Mouse (Mus musculus): ENCODE data around the gene Cfap74. TPM values are rescaled to one million over a fixed set of nuclear protein-coding genes. Genes with fewer than 3 reads are reported as not detected.
A peak's percentile ranks its signal among the peaks of the same experiment; 100 is the strongest.

Gene Cfap74
- polyA plus RNA-seq, 1 experiment from 2014 or later: 0.07 TPM

DNA sequence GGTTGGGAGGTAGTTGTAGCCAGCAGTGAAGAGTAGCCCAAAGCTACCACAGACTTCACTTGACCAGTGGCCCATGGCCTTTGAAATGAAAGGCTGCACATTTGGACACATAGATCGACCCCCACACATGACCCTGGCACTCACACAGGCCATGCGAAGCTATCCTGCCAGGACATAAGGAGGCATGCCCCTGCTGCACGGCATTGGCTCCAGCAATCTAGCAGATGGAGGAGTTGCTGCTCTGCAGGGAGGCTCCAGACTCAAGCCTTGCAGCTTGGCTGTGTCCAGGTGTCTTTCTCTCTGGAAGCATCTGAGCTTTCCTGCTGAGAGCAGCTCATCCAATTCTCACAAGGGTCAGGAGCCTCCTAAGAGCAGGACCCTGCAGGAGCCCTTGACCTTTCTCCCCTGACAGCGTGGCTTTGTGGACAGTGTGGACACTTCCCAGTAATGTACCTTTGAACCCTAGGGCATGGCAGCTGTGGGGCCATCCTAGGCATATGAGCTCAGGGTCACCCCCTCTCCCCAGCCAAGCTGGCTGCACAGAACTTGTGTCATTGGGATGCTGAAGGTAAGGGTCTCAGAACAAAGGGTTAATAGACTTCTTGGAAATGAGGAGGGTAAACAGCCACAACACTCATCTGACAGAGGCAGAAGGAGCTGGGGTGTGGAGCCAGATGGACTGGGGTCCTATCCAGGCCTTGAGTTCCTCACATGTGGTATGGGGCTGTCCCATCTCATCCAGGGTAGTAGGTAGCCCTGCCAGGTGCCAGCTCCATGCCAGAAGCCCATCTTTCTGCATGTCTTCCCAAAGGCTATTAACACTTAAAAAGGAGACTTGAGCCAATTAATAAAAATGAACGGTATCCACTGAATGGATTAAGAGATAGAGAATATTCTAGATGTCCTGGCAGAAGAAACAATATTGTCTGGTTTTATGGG is 36.9 kb upstream of the Cfap74 start:
- no peak for ATAC-seq (ENCODE audit: insufficient read depth)
- H3K9me3 ChIP-seq (replicated peaks): no peaks in the 10 kb centered on the region
- no peak overlapping the region for H3K4me3 ChIP-seq (replicated peaks)
- no peaks in the 10 kb centered on the region for H3K36me3 ChIP-seq (replicated peaks)
- H3K4me1 ChIP-seq (replicated peaks): peaks cover 10% of the 10 kb centered on the region; the same call in 1 of the 2 replicates
- H3K9ac ChIP-seq: no peak overlapping the region
- peaks cover 3% of the 10 kb centered on the region; the same call in 1 of the 2 replicates for H3K27me3 ChIP-seq
- H3K27ac ChIP-seq (replicated peaks): no peak overlapping the region
- H3K4me2 ChIP-seq: no peak overlapping the region
- 60% methylated on average over 5 of the region's 5 CpGs for WGBS (ENCODE audit: insufficient replicate concordance)

DNA sequence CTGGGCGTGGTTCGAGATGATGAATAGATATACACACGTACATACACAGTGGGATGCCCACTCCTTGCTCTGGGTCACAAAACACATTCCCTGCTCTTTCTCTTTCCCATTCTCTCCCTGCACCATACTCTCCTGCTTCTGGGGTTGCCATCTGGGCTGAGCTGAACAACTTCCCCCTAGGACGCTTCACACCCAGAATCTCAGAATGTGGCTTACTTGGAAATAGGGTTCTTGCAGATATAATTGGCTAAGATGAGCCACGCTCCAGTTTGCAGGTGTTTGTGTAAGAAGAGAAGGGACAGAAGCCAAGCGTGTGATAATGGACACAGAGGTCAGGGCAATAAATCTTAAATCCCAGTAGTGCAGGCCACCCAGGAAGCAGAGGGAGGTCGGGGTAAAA is 27.0 kb upstream of the Cfap74 start:
- Histone ChIP-seq H3K9ac (no peak overlapping the region), H3K4me2 (no peak overlapping the region), H3K27me3 (peaks cover 7% of the 10 kb centered on the region; the same call in 1 of the 2 replicates), H3K36me3 (replicated peaks) (no peaks in the 10 kb centered on the region), H3K4me1 (replicated peaks) (no peaks in the 10 kb centered on the region), H3K4me3 (replicated peaks) (no peak overlapping the region), H3K27ac (replicated peaks) (no peak overlapping the region), H3K9me3 (replicated peaks) (no peaks in the 10 kb centered on the region)
- WGBS (ENCODE audit: insufficient replicate concordance): 40% methylated on average over 7 of the region's 7 CpGs
- ATAC-seq (ENCODE audit: insufficient read depth): no peak

DNA sequence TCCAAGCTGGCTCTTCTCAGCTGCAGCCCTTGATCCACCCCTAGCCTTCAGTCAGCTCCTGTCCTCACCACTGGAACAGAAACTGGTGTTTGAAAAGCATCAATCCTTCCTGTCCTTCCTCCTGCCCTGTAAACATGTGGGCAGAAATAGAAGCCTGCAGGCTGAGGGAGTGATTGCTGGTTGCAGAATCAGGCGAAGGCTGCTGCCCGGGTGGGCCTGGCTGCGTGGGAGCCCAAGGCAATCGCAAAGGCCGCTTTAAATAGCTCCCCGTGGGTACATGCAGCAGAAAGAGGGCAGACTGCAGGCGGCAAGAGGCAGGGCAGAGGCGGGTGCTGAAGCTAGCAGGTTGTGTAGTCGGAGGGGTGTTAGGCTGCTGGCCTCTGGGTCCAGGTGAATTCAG is 26.2 kb upstream of the Cfap74 start:
- no peak overlapping the region for H3K4me2 ChIP-seq
- no peaks in the 10 kb centered on the region for H3K36me3 ChIP-seq (replicated peaks)
- peaks cover 7% of the 10 kb centered on the region; the same call in 1 of the 2 replicates for H3K27me3 ChIP-seq
- H3K4me3 ChIP-seq (replicated peaks): no peak overlapping the region
- no peak for ATAC-seq (ENCODE audit: insufficient read depth)
- no peaks in the 10 kb centered on the region for H3K9me3 ChIP-seq (replicated peaks)
- no peaks in the 10 kb centered on the region for H3K4me1 ChIP-seq (replicated peaks)
- WGBS (ENCODE audit: insufficient replicate concordance): 37% methylated on average over 9 of the region's 9 CpGs
- no peak overlapping the region for H3K27ac ChIP-seq (replicated peaks)
- H3K9ac ChIP-seq: no peak overlapping the region

DNA sequence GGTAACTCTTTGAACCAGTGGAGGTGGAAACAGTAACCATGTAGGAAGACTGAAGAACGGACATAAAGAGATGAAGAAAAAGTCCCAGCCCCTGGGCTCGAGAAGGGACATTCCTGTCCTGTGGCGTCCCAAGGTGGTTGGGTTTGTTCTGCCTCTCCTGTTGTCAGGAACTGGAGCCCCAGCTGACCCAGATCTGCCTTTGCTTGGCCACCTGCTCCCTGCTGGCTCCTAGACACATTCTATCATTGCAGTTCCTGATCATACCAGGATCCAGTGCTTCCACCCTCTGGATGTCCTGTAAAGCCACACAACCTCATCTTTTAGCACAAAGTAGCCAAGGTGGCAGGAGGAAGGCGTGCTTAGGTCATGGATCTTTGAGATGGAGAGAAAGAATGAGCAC is 25.7 kb upstream of the Cfap74 start:
- no peak overlapping the region for H3K9ac ChIP-seq
- no peak overlapping the region for H3K27ac ChIP-seq (replicated peaks)
- H3K9me3 ChIP-seq (replicated peaks): no peaks in the 10 kb centered on the region
- H3K4me1 ChIP-seq (replicated peaks): no peaks in the 10 kb centered on the region
- peaks cover 4% of the 10 kb centered on the region; the same call in 1 of the 2 replicates for H3K27me3 ChIP-seq
- no peak overlapping the region for H3K4me2 ChIP-seq
- ATAC-seq (ENCODE audit: insufficient read depth): no peak
- H3K4me3 ChIP-seq (replicated peaks): no peak overlapping the region
- WGBS (ENCODE audit: insufficient replicate concordance): 41% methylated on average over 4 of the region's 4 CpGs
- no peaks in the 10 kb centered on the region for H3K36me3 ChIP-seq (replicated peaks)

DNA sequence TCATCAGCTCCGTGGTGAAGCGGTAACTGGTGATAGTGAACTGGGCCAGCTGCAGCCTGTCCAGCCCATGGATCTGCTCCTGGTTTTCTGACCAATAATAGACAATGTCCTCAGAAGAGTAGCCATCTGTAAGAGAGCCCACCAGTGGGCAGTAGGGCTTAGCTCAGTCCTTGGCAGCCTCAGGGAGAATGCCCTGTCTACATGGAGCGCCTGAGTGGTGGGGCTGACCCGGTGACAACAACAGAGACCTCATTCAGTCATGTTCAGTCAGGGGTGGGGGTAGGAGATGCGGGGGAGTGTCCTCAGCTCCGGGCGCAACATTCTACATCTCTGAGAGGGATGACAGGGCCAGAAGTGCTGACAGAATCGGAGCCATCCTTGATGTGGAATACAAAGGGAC is 21.8 kb upstream of the Cfap74 start:
- Histone ChIP-seq H3K4me3 (replicated peaks) (no peak overlapping the region), H3K27me3 (no peaks in the 10 kb centered on the region), H3K4me2 (no peak overlapping the region), H3K9ac (no peak overlapping the region), H3K27ac (replicated peaks) (no peak overlapping the region), H3K36me3 (replicated peaks) (no peaks in the 10 kb centered on the region), H3K4me1 (replicated peaks) (no peaks in the 10 kb centered on the region), H3K9me3 (replicated peaks) (no peaks in the 10 kb centered on the region)
- WGBS (ENCODE audit: insufficient replicate concordance): 72% methylated on average over 8 of the region's 8 CpGs
- no peak for ATAC-seq (ENCODE audit: insufficient read depth)

DNA sequence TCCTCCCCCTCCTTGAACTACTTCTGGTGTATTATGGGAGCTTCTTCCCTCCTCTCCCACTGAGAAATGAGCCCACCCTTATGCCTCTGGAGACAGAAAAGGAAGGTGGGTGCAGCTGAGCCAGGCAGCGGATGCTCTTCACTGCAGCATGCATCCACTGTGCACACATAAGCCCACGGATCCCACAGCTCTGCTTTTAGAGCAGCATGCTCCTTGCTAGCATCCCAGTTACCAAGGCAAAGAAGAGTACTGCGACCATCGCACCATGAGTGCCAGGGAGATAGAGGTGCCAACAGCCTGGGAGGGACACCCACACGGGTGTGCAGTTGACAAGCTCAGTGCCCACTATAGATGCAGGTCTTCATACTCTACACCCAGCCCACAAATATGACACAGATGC is 13.5 kb upstream of the Cfap74 start:
- 56% methylated on average over 5 of the region's 5 CpGs for WGBS (ENCODE audit: insufficient replicate concordance)
- no peak for ATAC-seq (ENCODE audit: insufficient read depth)

DNA sequence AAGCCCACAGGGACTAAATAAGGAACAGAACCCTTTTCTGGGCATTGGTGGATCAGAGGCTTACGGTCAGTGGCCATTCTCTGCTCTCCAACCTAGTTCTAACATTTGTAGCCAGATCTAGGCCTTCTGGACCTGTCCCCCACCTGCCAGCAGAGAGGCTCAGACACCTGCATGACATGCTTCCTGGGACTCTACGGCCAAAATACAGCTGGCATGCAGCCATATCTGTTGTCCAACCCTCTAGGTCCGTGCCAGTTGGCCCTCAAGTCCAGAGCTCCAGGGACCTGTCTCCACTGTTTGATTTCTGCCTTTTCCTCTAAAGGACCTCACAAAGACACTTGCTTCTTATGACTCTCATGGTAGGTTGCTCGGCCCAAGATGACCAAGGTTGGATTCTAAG is 12.2 kb upstream of the Cfap74 start:
- H3K9me3 ChIP-seq (replicated peaks): no peaks in the 10 kb centered on the region
- peaks cover 5% of the 10 kb centered on the region; the same call in 1 of the 2 replicates for H3K4me1 ChIP-seq (replicated peaks)
- WGBS (ENCODE audit: insufficient replicate concordance): 67% methylated on average over 4 of the region's 4 CpGs
- no peak overlapping the region for H3K4me3 ChIP-seq (replicated peaks)
- H3K4me2 ChIP-seq: no peak overlapping the region
- no peak overlapping the region for H3K9ac ChIP-seq
- peaks cover 48% of the 10 kb centered on the region for H3K27me3 ChIP-seq
- H3K27ac ChIP-seq (replicated peaks): no peak overlapping the region
- no peaks in the 10 kb centered on the region for H3K36me3 ChIP-seq (replicated peaks)
- no peak for ATAC-seq (ENCODE audit: insufficient read depth)

More for the DNA sequence above, 13.5 kb upstream of the Cfap74 start:
- H3K9ac ChIP-seq: no peak overlapping the region
- H3K4me3 ChIP-seq (replicated peaks): no peak overlapping the region
- no peak overlapping the region for H3K27ac ChIP-seq (replicated peaks)
- H3K27me3 ChIP-seq: peaks cover 48% of the 10 kb centered on the region
- no peaks in the 10 kb centered on the region for H3K36me3 ChIP-seq (replicated peaks)
- H3K9me3 ChIP-seq (replicated peaks): no peaks in the 10 kb centered on the region
- H3K4me1 ChIP-seq (replicated peaks): peaks cover 5% of the 10 kb centered on the region; the same call in 1 of the 2 replicates
- no peak overlapping the region for H3K4me2 ChIP-seq

DNA sequence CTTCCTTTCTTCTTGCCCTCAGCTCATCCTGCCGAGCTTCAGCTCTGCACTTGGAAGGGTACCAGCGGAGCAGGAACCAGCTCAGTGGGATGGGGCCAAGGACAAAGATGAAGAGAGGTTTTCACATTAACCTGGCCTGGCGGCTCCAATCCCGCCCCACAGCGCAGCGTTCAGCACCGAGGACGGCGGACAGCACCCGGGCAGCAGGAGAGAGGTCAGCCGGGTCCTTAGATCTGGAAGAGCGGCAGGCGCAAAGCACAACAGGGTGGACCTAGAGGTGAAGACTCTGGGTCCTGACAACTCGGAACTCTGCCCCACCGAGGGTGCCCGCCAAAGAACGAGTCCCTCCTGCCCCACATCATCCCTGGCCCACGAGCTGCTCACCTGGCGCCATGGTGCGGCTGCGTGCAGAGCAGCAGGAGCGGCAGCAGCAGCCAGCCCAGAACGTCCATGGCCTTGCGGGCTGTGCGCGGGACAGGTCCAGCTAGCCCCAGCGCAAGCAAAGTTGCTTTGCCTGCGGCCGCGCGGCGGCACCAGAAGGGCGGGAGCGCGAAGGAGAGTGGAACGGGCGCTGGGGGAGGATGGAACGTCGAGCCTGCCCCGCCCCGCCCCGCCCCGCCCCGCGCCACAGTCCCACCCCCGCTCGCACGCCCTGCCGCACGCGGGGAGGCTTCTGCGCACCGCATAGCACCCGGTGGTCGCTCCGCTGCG is 11.3 kb upstream of the Cfap74 start, which contains the start of gene Gabrd:
TSS of gene Gabrd (minus strand) at position 602 of the 711 bp plus-strand sequence.
- H3K4me2 ChIP-seq: peak within 1 kb of the TSS; percentile 64
- no peak within 1 kb of the TSS for H3K9ac ChIP-seq
- WGBS (ENCODE audit: insufficient replicate concordance): under 1% methylated on average over 54 of the region's 57 CpGs
- H3K27ac ChIP-seq (replicated peaks): no peak within 1 kb of the TSS
- peak within 1 kb of the TSS; percentile 31 for H3K4me3 ChIP-seq (replicated peaks)
- no peak for ATAC-seq (ENCODE audit: insufficient read depth)
- peaks cover 48% of the 10 kb centered on the region for H3K27me3 ChIP-seq
- H3K4me1 ChIP-seq (replicated peaks): peaks cover 5% of the 10 kb centered on the region; the same call in 1 of the 2 replicates
- no peaks in the 10 kb centered on the region for H3K9me3 ChIP-seq (replicated peaks)
- no peaks in the 10 kb centered on the region for H3K36me3 ChIP-seq (replicated peaks)

DNA sequence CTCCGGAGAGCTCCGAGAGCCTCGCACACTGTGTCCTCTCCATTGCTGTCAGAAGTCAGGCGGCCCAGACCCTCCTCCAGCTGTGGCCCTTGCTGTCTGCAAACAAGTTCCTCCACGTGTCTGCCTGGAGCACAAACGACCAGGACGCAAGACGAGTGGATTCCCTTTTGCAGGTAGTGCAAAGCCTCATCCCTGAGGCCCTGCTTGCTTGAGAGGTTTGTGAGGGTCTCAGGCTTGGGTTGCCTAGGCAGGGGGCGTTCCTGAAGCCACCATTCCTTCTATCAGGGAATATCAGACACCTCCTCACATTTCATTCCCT is 10.8 kb upstream of the Cfap74 start:
- 5% methylated on average over 9 of the region's 9 CpGs for WGBS (ENCODE audit: insufficient replicate concordance)
- no peak overlapping the region for H3K27ac ChIP-seq (replicated peaks)
- no peaks in the 10 kb centered on the region for H3K9me3 ChIP-seq (replicated peaks)
- peak overlapping the region; percentile 64 for H3K4me2 ChIP-seq
- no peaks in the 10 kb centered on the region for H3K36me3 ChIP-seq (replicated peaks)
- H3K4me1 ChIP-seq (replicated peaks): peaks cover 5% of the 10 kb centered on the region; the same call in 1 of the 2 replicates
- ATAC-seq (ENCODE audit: insufficient read depth): no peak
- peak overlapping the region; percentile 31; the same call in 1 of the 2 replicates for H3K4me3 ChIP-seq (replicated peaks)
- H3K27me3 ChIP-seq: peaks cover 48% of the 10 kb centered on the region
- no peak overlapping the region for H3K9ac ChIP-seq

DNA sequence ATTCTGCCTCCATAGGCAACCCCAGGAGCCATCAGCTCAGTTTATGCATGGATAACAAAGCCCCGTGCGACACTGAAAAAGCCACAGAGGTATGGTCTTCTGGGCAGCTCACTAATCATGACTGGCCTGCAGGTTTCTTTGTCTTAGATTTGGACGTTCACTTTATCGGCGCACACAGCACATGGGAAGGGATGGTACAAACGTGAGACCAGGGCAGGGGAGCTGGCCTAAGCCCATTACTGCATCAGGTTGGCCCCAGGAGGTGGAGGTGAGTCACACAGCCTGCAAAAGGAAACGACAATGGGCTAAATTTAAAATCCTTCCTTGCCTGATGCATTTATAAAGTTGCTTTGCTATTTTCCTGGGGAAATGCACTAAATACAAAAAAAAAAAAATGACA is 7.9 kb upstream of the Cfap74 start:
- Histone ChIP-seq H3K36me3 (replicated peaks) (no peaks in the 10 kb centered on the region), H3K27me3 (peaks cover 40% of the 10 kb centered on the region), H3K4me2 (no peak overlapping the region), H3K9ac (no peak overlapping the region), H3K4me3 (replicated peaks) (no peak overlapping the region), H3K9me3 (replicated peaks) (no peaks in the 10 kb centered on the region), H3K4me1 (replicated peaks) (peaks cover 5% of the 10 kb centered on the region; the same call in 1 of the 2 replicates), H3K27ac (replicated peaks) (no peak overlapping the region)
- no peak for ATAC-seq (ENCODE audit: insufficient read depth)
- WGBS (ENCODE audit: insufficient replicate concordance): 53% methylated on average over 7 of the region's 7 CpGs

DNA sequence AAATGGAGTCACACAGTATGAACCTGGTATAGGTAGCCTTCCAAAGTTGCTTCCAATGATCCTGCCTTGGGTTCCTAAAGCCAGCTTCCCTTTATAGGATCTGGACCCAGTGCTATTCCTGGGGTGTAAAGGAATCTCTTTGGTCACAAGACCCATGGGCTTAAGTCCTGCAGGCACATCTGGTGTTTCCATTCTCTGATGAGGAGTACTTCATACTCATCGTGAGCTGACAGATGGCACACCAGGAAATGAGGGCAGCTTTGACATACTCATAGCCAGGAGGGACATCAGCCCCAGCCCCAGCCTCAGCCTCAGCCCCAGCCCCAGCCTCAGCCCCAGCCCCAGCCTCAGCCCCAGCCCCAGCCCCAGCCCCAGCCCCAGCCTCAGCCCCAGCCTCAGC is 6.5 kb upstream of the Cfap74 start:
- no peak for ATAC-seq (ENCODE audit: insufficient read depth)
- H3K9me3 ChIP-seq (replicated peaks): no peaks in the 10 kb centered on the region
- 52% methylated on average over 1 of the region's 1 CpGs for WGBS (ENCODE audit: insufficient replicate concordance)

More for the DNA sequence above, 6.5 kb upstream of the Cfap74 start:
- Histone ChIP-seq H3K4me1 (replicated peaks) (peaks cover 5% of the 10 kb centered on the region; the same call in 1 of the 2 replicates), H3K27me3 (peaks cover 34% of the 10 kb centered on the region), H3K4me2 (no peak overlapping the region), H3K4me3 (replicated peaks) (no peak overlapping the region), H3K27ac (replicated peaks) (no peak overlapping the region), H3K36me3 (replicated peaks) (no peaks in the 10 kb centered on the region), H3K9ac (no peak overlapping the region)

All from liver, embryonic 15.5 days (tissue).